Mouse (Mus musculus): ENCODE measurements around the gene Fam173a. TPM values are rescaled to one million over a fixed set of nuclear protein-coding genes. Genes with fewer than 3 reads are reported as not detected.
"Not testable (repeated sequence)": the region's sequence is repeated elsewhere in the genome, so short reads cannot be mapped to it uniquely, and the experiment has no call there.

Fam173a gene
- polyA plus RNA-seq, 1 experiment from 2014 or later, result 91.6 TPM

DNA sequence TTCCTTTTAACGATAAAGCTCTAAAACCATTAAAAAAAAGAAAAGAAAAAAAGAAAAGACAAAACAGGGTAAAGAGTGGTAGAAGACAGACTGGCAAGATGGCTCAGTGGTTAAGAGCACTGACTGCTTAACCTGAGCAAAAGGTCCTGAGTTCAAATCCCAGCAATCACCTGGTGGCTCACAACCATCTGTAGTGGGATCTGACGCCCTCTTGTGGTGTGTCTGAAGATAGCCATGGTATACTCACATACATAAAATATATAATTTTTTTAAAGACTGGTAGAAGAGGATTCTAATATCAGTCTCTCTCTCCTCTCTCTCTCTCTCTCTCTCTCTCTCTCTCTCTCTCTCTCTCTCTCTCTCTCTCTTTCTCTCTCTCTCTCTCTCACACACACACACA, 14.8 kb upstream of the Fam173a start:
- not testable (repeated sequence) for H3K9me3 ChIP-seq (ENCODE audit: control insufficient read depth, low read length); H3K27ac ChIP-seq; ATAC-seq (ENCODE audit: low FRiP score); H3K4me2 ChIP-seq (replicated peaks); H3K9ac ChIP-seq; H3K36me3 ChIP-seq (replicated peaks; ENCODE audit: control insufficient read depth, insufficient read depth); H3K4me3 ChIP-seq (replicated peaks; ENCODE audit: low read length); DNase-seq (ENCODE audit: low spot score); H3K27me3 ChIP-seq (ENCODE audit: control insufficient read depth, insufficient read depth, low read length)
- peaks cover 39% of the 10 kb centered on the region for H3K4me1 ChIP-seq (replicated peaks; ENCODE audit: control insufficient read depth, insufficient read depth, low read length)
- 49% methylated on average over 2 of the region's 2 CpGs for WGBS

DNA sequence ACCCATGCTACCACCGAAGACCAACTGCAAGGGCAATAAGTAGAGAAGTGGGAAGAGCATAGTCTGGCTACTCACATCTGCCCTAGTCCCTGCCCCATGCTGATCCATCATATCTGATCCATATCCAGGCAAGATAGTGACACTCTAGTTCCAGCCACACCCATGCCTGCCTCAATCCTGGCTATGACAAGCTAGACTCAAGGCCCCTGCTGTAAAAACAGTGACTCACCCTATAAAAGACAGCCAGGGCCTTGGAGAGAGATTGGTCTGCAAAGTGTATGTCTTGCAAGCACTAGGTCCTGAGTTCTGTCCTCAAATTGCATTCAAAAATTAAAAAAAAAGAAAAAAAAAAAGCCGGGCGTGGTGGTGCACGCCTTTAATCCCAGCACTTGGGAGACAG, 13.8 kb upstream of the Fam173a start:
- Histone ChIP-seq H3K9me3 (ENCODE audit: control insufficient read depth, low read length) (no peaks in the 10 kb centered on the region), H3K27ac (no peak overlapping the region), H3K36me3 (replicated peaks; ENCODE audit: control insufficient read depth, insufficient read depth) (no peaks in the 10 kb centered on the region), H3K4me3 (replicated peaks; ENCODE audit: low read length) (no peak overlapping the region), H3K4me2 (replicated peaks) (no peak overlapping the region), H3K27me3 (ENCODE audit: control insufficient read depth, insufficient read depth, low read length) (no peaks in the 10 kb centered on the region), H3K4me1 (replicated peaks; ENCODE audit: control insufficient read depth, insufficient read depth, low read length) (peaks cover 45% of the 10 kb centered on the region), H3K9ac (no peak overlapping the region)
- DNase-seq (ENCODE audit: low spot score) (no peak), ATAC-seq (ENCODE audit: low FRiP score) (no peak)
- 83% methylated on average over 4 of the region's 4 CpGs for WGBS

DNA sequence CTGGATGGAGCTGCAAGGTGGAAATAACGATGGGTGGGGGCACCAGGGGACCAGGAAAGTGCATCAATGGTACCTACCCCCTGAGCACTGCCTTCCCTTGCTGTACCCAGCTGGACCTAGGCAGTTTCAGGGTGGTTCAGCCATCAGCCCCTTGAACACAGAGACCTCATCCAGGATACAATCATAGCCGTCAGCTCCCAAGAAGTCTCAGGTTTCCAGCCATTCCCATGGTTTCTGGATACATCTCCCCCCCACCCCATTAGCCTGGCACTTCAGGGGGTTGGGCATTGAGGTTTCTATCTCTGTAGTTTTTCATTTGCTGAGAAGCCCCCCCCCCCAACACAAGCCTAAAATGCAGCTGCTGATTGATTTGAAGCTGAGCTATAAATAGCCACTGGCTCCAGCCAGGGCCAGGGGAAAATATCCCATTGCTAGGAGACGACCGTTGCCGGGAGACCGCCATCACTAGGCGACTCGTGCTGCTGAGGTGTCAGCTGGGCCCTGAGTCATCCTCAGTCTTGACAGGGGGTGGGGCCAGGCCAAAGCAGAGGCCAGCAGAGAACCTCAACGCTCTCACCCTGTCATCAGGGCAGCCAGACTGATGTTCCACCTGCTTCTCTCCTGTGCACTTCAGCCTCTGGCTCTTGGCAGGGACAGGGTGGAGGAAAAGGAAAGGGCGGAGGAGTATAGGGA, 10.3 kb upstream of the Fam173a start:
- no peak overlapping the region for H3K4me3 ChIP-seq (replicated peaks; ENCODE audit: low read length)
- 9% methylated on average over 10 of the region's 10 CpGs for WGBS
- no peaks in the 10 kb centered on the region for H3K9me3 ChIP-seq (ENCODE audit: control insufficient read depth, low read length)
- H3K9ac ChIP-seq, result peak overlapping the region; percentile 43
- peak overlapping the region; percentile 90 for H3K27ac ChIP-seq
- ATAC-seq (ENCODE audit: low FRiP score) (peak; percentile 85), DNase-seq (ENCODE audit: low spot score) (peak; percentile 81)
- H3K4me2 ChIP-seq (replicated peaks), result peak overlapping the region; percentile 36
- H3K27me3 ChIP-seq (ENCODE audit: control insufficient read depth, insufficient read depth, low read length), result no peaks in the 10 kb centered on the region
- H3K4me1 ChIP-seq (replicated peaks; ENCODE audit: control insufficient read depth, insufficient read depth, low read length), result peaks cover 24% of the 10 kb centered on the region
- H3K36me3 ChIP-seq (replicated peaks; ENCODE audit: control insufficient read depth, insufficient read depth), result no peaks in the 10 kb centered on the region

DNA sequence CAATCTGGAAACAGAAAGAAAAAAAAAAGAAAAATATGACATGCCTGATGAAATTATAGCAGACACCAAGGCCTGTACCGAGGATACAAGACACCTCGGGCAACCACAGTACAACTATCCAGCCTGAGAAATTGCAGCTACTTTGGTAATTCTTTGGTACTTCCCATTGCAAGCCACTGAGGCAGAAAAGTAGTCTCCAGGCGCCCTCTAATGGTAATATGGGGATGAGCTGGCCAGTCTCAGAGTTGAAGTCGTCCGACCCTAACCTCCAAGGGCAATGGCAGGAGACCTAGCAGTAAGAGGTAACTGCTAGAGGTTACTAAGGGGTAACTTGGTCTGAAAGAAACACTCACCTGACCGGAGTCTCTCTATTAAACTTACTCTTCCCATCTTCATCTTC, 8.3 kb upstream of the Fam173a start:
- DNase-seq (ENCODE audit: low spot score) (peak; percentile 82), ATAC-seq (ENCODE audit: low FRiP score) (no peak)
- Histone ChIP-seq H3K4me1 (replicated peaks; ENCODE audit: control insufficient read depth, insufficient read depth, low read length) (peaks cover 31% of the 10 kb centered on the region), H3K9me3 (ENCODE audit: control insufficient read depth, low read length) (no peaks in the 10 kb centered on the region), H3K27ac (no peak overlapping the region), H3K4me3 (replicated peaks; ENCODE audit: low read length) (no peak overlapping the region), H3K27me3 (ENCODE audit: control insufficient read depth, insufficient read depth, low read length) (no peaks in the 10 kb centered on the region), H3K9ac (no peak overlapping the region), H3K4me2 (replicated peaks) (no peak overlapping the region), H3K36me3 (replicated peaks; ENCODE audit: control insufficient read depth, insufficient read depth) (no peaks in the 10 kb centered on the region)
- WGBS, result 10% methylated on average over 6 of the region's 6 CpGs

DNA sequence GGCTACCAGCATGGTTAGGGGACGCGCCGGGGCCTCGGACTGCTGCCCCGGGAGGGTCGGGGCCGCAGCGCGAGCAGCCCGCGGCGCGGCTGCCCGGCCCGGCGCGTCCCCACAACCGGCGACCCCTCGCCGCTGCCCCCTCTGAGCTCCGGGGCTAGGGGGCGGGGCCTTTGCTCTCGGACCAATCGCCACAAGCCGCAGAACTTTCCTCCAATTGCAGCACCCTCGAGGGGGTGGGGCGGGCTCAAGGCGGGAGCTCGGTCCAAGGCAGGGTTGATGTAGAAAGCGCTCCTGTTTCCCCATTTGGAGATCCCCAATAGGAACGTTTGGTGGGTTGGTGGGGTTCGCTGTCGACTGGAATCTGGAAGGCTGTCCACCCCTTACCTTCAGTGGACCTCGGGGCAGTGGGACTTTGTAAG, 4.3 kb upstream of the Fam173a start, which contains the start of gene Metrn:
TSS of gene Metrn (minus strand) at position 186 of the 419 bp plus-strand sequence.
- peak within 1 kb of the TSS; percentile 62 for H3K27ac ChIP-seq
- peak within 1 kb of the TSS; percentile 49 for H3K4me3 ChIP-seq (replicated peaks; ENCODE audit: low read length)
- H3K36me3 ChIP-seq (replicated peaks; ENCODE audit: control insufficient read depth, insufficient read depth), result no peaks in the 10 kb centered on the region
- peak within 1 kb of the TSS; percentile 70 for H3K4me2 ChIP-seq (replicated peaks)
- peak within 1 kb of the TSS; percentile 47 for H3K9ac ChIP-seq
- WGBS, result 0% methylated on average over 35 of the region's 35 CpGs
- ATAC-seq (ENCODE audit: low FRiP score) (peak; percentile 63), DNase-seq (ENCODE audit: low spot score) (peak; percentile 72)
- H3K9me3 ChIP-seq (ENCODE audit: control insufficient read depth, low read length), result no peaks in the 10 kb centered on the region
- no peaks in the 10 kb centered on the region for H3K27me3 ChIP-seq (ENCODE audit: control insufficient read depth, insufficient read depth, low read length)
- H3K4me1 ChIP-seq (replicated peaks; ENCODE audit: control insufficient read depth, insufficient read depth, low read length), result peaks cover 20% of the 10 kb centered on the region

DNA sequence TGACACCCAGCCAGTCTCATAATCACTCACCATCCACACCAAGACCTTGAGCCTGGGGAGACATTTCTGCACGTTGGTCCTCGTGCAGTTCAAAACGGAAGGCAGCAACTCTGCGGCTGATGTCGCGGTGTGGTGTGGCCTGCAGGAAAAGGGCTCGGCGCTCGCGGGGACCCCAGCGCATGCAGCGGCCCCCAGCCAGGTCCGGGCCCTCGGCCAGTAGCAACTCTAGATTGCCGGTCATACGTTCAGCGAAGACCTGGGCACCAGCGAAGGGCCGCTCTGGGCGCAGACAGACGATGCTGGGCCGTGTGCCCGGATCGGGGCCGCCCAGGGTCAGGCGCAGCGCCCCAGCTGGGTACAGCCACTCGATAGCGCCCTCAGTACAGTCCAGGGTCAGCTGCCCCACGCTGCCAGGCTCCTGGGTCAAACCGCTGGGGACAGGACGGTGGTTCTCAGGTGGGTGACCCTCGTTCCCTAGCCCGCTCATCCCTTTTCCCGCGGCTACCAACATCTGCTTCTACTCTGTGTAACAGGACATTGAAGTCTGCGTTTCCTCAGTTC, 3.6 kb upstream of the Fam173a start:
- peak overlapping the region; percentile 49 for H3K4me3 ChIP-seq (replicated peaks; ENCODE audit: low read length)
- peaks cover 24% of the 10 kb centered on the region for H3K4me1 ChIP-seq (replicated peaks; ENCODE audit: control insufficient read depth, insufficient read depth, low read length)
- H3K9me3 ChIP-seq (ENCODE audit: control insufficient read depth, low read length), result no peaks in the 10 kb centered on the region
- H3K36me3 ChIP-seq (replicated peaks; ENCODE audit: control insufficient read depth, insufficient read depth), result no peaks in the 10 kb centered on the region
- no peaks in the 10 kb centered on the region for H3K27me3 ChIP-seq (ENCODE audit: control insufficient read depth, insufficient read depth, low read length)
- ATAC-seq (ENCODE audit: low FRiP score), result no peak
- DNase-seq (ENCODE audit: low spot score), result no peak
- H3K4me2 ChIP-seq (replicated peaks), result peak overlapping the region; percentile 70
- WGBS, result under 1% methylated on average over 36 of the region's 37 CpGs
- peak overlapping the region; percentile 62 for H3K27ac ChIP-seq
- H3K9ac ChIP-seq, result peak overlapping the region; percentile 47

DNA sequence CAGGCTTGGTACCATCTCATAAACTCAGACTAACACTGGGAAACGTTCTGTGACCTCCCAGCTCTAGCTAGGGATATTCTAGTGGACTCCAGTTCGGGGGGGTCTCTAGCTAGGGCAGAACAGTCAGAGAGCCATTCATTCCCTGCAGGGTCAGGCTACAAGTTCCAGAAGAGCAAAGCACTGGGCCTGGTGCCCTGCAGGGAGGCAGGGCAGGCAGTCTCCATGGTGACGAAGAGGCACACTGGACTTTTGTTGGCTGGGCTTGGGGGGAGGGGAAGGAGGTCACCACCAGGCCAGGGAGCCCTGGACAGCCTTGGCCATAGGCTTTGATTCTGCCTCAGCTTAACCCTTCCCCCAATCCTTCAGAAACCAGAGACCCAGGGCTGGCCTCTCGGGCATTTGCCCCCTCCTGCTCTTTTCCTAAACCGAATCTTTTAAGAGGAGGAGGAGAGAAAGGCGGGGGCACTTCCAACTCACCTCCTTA, 3.0 kb upstream of the Fam173a start, which contains the start of gene AC134908.4:
TSS of gene AC134908.4 (minus strand) at position 51 of the 484 bp plus-strand sequence.
- Histone ChIP-seq H3K4me1 (replicated peaks; ENCODE audit: control insufficient read depth, insufficient read depth, low read length) (peaks cover 26% of the 10 kb centered on the region), H3K4me2 (replicated peaks) (peak within 1 kb of the TSS; percentile 70)
- 5% methylated on average over 6 of the region's 6 CpGs for WGBS

DNA sequence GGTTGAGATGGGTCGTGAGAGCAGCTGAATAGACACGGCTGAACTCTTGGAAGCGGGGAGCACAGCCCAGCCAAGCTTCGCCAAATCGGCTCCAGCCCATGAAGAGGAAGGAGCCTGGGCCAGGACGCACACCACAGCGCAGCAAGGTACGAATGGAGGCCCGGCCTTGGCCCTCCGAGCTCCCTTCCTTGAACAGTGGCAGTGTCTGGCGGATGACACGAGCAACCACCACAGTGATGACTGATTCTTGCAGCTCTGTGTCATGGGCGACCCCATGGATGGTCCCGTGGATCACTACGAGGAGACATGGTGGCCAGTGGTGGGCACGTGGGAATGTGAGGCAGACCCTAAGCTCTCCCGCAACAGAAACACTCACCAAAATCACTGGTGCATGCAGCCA, 2.3 kb upstream of the Fam173a start:
- WGBS, result 39% methylated on average over 17 of the region's 17 CpGs
- H3K4me1 ChIP-seq (replicated peaks; ENCODE audit: control insufficient read depth, insufficient read depth, low read length), result peaks cover 26% of the 10 kb centered on the region
- no peak for ATAC-seq (ENCODE audit: low FRiP score)

More for the DNA sequence above, 3.0 kb upstream of the Fam173a start, which contains the start of gene AC134908.4:
- Histone ChIP-seq H3K27me3 (ENCODE audit: control insufficient read depth, insufficient read depth, low read length) (no peaks in the 10 kb centered on the region), H3K9me3 (ENCODE audit: control insufficient read depth, low read length) (no peaks in the 10 kb centered on the region), H3K9ac (peak within 1 kb of the TSS; percentile 47), H3K4me3 (replicated peaks; ENCODE audit: low read length) (peak within 1 kb of the TSS; percentile 49), H3K36me3 (replicated peaks; ENCODE audit: control insufficient read depth, insufficient read depth) (no peaks in the 10 kb centered on the region), H3K27ac (peak within 1 kb of the TSS; percentile 62)
- ATAC-seq (ENCODE audit: low FRiP score), result no peak; the same call in 1 of the 2 replicates
- no peak for DNase-seq (ENCODE audit: low spot score)

DNA sequence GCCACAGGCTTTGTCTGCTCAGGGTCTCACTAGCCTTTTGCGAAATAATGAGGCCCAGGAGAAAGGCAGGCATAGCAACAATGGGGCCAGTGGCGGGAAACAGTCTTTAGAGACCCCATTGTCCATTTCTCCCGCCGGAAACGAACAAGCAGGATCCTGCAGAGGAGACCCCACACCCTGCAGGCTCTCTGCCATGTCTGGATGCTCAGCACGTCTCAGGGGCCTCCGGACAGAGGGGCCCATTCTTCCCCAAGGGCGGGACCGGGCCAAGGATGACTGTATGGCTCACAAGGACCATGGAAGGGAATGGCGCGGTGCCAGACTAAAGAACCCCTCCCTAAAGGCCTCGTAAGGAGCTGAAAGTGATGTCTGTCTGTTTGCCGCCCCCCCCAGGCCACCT, 1.5 kb upstream of the Fam173a start:
- H3K27ac ChIP-seq, result peak overlapping the region; percentile 40; the same call in 1 of the 2 replicates
- H3K4me3 ChIP-seq (replicated peaks; ENCODE audit: low read length), result no peak overlapping the region
- ATAC-seq (ENCODE audit: low FRiP score), result no peak

More for the DNA sequence above, 2.3 kb upstream of the Fam173a start:
- Histone ChIP-seq H3K9me3 (ENCODE audit: control insufficient read depth, low read length) (no peaks in the 10 kb centered on the region), H3K27me3 (ENCODE audit: control insufficient read depth, insufficient read depth, low read length) (no peaks in the 10 kb centered on the region), H3K27ac (peak overlapping the region; percentile 40), H3K4me3 (replicated peaks; ENCODE audit: low read length) (peak overlapping the region; percentile 49), H3K36me3 (replicated peaks; ENCODE audit: control insufficient read depth, insufficient read depth) (0 out of 2 replicates have a peak, but pooled peaks cover under 1% of the 10 kb centered on the region), H3K9ac (peak overlapping the region; percentile 47), H3K4me2 (replicated peaks) (peak overlapping the region; percentile 70)
- no peak for DNase-seq (ENCODE audit: low spot score)

More for the DNA sequence above, 1.5 kb upstream of the Fam173a start:
- Histone ChIP-seq H3K4me1 (replicated peaks; ENCODE audit: control insufficient read depth, insufficient read depth, low read length) (peaks cover 26% of the 10 kb centered on the region), H3K9me3 (ENCODE audit: control insufficient read depth, low read length) (no peaks in the 10 kb centered on the region), H3K9ac (peak overlapping the region; percentile 47; the same call in 1 of the 2 replicates), H3K36me3 (replicated peaks; ENCODE audit: control insufficient read depth, insufficient read depth) (peaks cover 8% of the 10 kb centered on the region), H3K27me3 (ENCODE audit: control insufficient read depth, insufficient read depth, low read length) (no peaks in the 10 kb centered on the region), H3K4me2 (replicated peaks) (peak overlapping the region; percentile 70)
- DNase-seq (ENCODE audit: low spot score), result no peak
- 7% methylated on average over 13 of the region's 13 CpGs for WGBS
